Mouse (Mus musculus): ENCODE measurements around the gene Zfp777.

DNA sequence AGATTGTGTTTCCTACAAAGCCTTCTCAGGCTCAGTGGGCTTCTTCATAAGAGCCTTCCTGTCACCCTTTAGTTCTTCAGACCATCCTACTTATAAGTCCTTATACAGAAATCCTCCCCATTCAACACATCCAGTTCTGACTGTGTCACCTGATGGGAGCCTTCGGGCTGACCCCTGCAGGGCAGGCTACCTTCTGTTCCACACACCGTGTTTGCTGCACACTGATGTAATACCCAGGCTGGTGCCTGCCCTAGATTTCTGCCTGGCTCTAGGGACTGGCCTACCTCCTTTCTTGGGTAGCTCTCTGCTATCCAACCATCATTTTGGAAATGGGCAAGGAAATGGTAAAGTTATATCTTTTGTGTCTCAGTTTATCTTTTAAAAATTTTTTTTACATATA lies 26.0 kb downstream of the Zfp777 start:
- TF ChIP-seq CTCF (conservative IDR thresholded peaks at IDR 0.05; ENCODE audit: insufficient read depth, insufficient read length, low read depth, low read length) (no peak), POLR2A (IDR thresholded peaks at IDR 0.05; ENCODE audit: low read depth, low read length) (no peak)

Measured in kidney, adult 2 months (tissue).